Mouse (Mus musculus): Measurements from ENCODE around the gene Spint2. TPM values are rescaled to one million over a fixed set of nuclear protein-coding genes. Genes with fewer than 3 reads are reported as not detected.
A peak's percentile ranks its signal among the peaks of the same experiment; 100 is the strongest.

Gene Spint2
- polyA plus RNA-seq, 1 experiment from 2014 or later = 52.3 TPM

DNA sequence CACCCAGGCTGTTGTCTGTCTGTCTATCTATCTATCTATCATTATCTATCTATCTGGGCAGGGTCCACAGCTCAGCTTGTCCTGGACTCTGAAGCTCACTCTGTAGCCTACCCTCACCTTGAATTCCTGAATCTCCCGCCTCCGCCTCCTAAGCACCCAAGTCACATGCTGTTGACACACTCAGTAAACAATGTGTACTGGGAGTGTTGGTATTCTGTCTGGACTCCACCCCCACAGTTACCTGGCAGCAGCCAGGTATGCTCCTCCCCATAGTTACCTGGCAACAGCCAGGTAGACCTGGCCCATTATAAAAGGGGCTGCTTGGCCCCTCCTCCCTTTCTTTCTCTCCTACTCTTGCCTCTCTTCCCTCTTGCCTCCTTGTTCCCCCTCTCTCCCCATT, 6.4 kb upstream of the Spint2 start:
- Histone ChIP-seq H3K4me3 (replicated peaks; ENCODE audit: low read depth, low read length) (no peak overlapping the region), H3K4me2 (ENCODE audit: low read length) (no peak overlapping the region), H3K4me1 (ENCODE audit: control insufficient read depth, insufficient read depth, low read length) (peaks cover 5% of the 10 kb centered on the region; the same call in 1 of the 2 replicates), H3K27me3 (ENCODE audit: control insufficient read depth, insufficient read depth, low read length) (no peaks in the 10 kb centered on the region), H3K36me3 (ENCODE audit: control insufficient read depth, insufficient read depth, low read length) (no peaks in the 10 kb centered on the region), H3K9me3 (ENCODE audit: control insufficient read depth, low read length) (no peaks in the 10 kb centered on the region), H3K27ac (replicated peaks; ENCODE audit: low read depth, low read length) (no peak overlapping the region), H3K9ac (replicated peaks; ENCODE audit: low read length) (no peak overlapping the region)
- WGBS = 89% methylated on average over 2 of the region's 2 CpGs
- no peak for ATAC-seq (ENCODE audit: low FRiP score, low TSS enrichment)
- DNase-seq = no peak

GRCm38 (mm10) chr7:29287481-29287880, 5.8 kb upstream of the Spint2 start:
- 88% methylated on average over 7 of the region's 7 CpGs for WGBS
- Histone ChIP-seq H3K36me3 (ENCODE audit: control insufficient read depth, insufficient read depth, low read length) (no peaks in the 10 kb centered on the region), H3K27ac (replicated peaks; ENCODE audit: low read depth, low read length) (no peak overlapping the region), H3K27me3 (ENCODE audit: control insufficient read depth, insufficient read depth, low read length) (peaks cover 5% of the 10 kb centered on the region), H3K9me3 (ENCODE audit: control insufficient read depth, low read length) (no peaks in the 10 kb centered on the region), H3K4me1 (ENCODE audit: control insufficient read depth, insufficient read depth, low read length) (peaks cover 4% of the 10 kb centered on the region; the same call in 1 of the 2 replicates), H3K4me2 (ENCODE audit: low read length) (no peak overlapping the region), H3K4me3 (replicated peaks; ENCODE audit: low read depth, low read length) (no peak overlapping the region), H3K9ac (replicated peaks; ENCODE audit: low read length) (no peak overlapping the region)
- ATAC-seq (ENCODE audit: low FRiP score, low TSS enrichment) (no peak), DNase-seq (no peak)

DNA sequence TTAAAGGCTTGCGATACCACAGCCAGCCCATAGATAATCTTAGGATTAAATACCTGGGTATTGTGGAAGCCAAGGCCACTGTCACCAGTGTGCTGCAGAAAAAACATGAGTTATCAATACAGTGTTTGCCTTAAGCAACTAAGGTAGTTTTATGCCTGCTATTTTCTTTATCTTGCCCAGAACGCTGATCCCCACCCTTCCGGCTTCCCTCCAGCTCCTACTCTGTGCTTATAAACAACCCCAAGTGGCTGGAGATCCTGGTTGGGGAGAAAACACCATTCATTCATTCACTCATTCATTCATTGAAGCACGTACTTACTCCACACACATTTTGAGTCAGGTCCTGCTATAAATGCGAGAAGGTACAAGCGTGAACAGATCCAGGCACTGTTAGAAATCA, 2.8 kb upstream of the Spint2 start:
- 91% methylated on average over 6 of the region's 6 CpGs for WGBS
- Histone ChIP-seq H3K27ac (replicated peaks; ENCODE audit: low read depth, low read length) (no peak overlapping the region), H3K9ac (replicated peaks; ENCODE audit: low read length) (no peak overlapping the region), H3K9me3 (ENCODE audit: control insufficient read depth, low read length) (no peaks in the 10 kb centered on the region), H3K4me2 (ENCODE audit: low read length) (no peak overlapping the region), H3K4me3 (replicated peaks; ENCODE audit: low read depth, low read length) (no peak overlapping the region), H3K36me3 (ENCODE audit: control insufficient read depth, insufficient read depth, low read length) (no peaks in the 10 kb centered on the region), H3K27me3 (ENCODE audit: control insufficient read depth, insufficient read depth, low read length) (peaks cover 28% of the 10 kb centered on the region), H3K4me1 (ENCODE audit: control insufficient read depth, insufficient read depth, low read length) (peaks cover 13% of the 10 kb centered on the region)
- DNase-seq (no peak), ATAC-seq (ENCODE audit: low FRiP score, low TSS enrichment) (no peak)

DNA sequence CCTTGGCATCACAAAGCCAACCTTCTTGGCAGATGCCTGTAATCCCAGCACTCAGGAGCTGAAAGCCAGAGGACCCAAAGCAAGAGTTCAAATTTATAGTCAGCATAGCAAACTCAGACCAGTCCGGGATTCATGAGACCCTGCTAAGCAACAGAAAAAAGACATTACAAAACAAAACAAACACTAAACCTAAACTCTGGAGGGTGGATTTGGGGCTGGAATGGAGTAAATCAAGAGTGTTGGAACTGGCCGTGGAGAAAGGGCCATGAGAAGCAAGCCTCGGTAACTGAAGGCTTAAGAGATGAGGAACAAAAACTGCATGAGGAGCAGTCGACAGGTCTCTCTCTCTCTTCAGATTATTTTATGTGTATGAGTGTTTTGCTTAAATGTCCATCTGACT, 2.2 kb upstream of the Spint2 start:
- Histone ChIP-seq H3K9ac (replicated peaks; ENCODE audit: low read length) (no peak overlapping the region), H3K27me3 (ENCODE audit: control insufficient read depth, insufficient read depth, low read length) (peaks cover 28% of the 10 kb centered on the region), H3K36me3 (ENCODE audit: control insufficient read depth, insufficient read depth, low read length) (no peaks in the 10 kb centered on the region), H3K4me2 (ENCODE audit: low read length) (no peak overlapping the region), H3K4me3 (replicated peaks; ENCODE audit: low read depth, low read length) (no peak overlapping the region), H3K4me1 (ENCODE audit: control insufficient read depth, insufficient read depth, low read length) (peaks cover 10% of the 10 kb centered on the region), H3K9me3 (ENCODE audit: control insufficient read depth, low read length) (no peaks in the 10 kb centered on the region), H3K27ac (replicated peaks; ENCODE audit: low read depth, low read length) (no peak overlapping the region)
- ATAC-seq (ENCODE audit: low FRiP score, low TSS enrichment) (no peak), DNase-seq (no peak)
- WGBS = 87% methylated on average over 4 of the region's 4 CpGs

- Histone ChIP-seq H3K27me3 (ENCODE audit: control insufficient read depth, insufficient read depth, low read length) (peaks cover 28% of the 10 kb centered on the region), H3K4me2 (ENCODE audit: low read length) (peak overlapping the region; percentile 95), H3K9me3 (ENCODE audit: control insufficient read depth, low read length) (no peaks in the 10 kb centered on the region), H3K36me3 (ENCODE audit: control insufficient read depth, insufficient read depth, low read length) (no peaks in the 10 kb centered on the region), H3K4me3 (replicated peaks; ENCODE audit: low read depth, low read length) (peak overlapping the region; percentile 48), H3K4me1 (ENCODE audit: control insufficient read depth, insufficient read depth, low read length) (peaks cover 10% of the 10 kb centered on the region), H3K27ac (replicated peaks; ENCODE audit: low read depth, low read length) (no peak overlapping the region), H3K9ac (replicated peaks; ENCODE audit: low read length) (peak overlapping the region; percentile 52)
- 10% methylated on average over 21 of the region's 21 CpGs for WGBS
- no peak for DNase-seq
- no peak for ATAC-seq (ENCODE audit: low FRiP score, low TSS enrichment)
These were observed 402 bp upstream of the Spint2 start for GRCm38 (mm10) chr7:29282074-29282554.

GRCm38 (mm10) chr7:29280801-29281200, 911 bp downstream of the Spint2 start:
- Histone ChIP-seq H3K27ac (replicated peaks; ENCODE audit: low read depth, low read length) (no peak overlapping the region), H3K4me1 (ENCODE audit: control insufficient read depth, insufficient read depth, low read length) (peaks cover 10% of the 10 kb centered on the region), H3K9ac (replicated peaks; ENCODE audit: low read length) (peak overlapping the region; percentile 52; the same call in 1 of the 2 replicates), H3K4me3 (replicated peaks; ENCODE audit: low read depth, low read length) (peak overlapping the region; percentile 48), H3K9me3 (ENCODE audit: control insufficient read depth, low read length) (no peaks in the 10 kb centered on the region), H3K27me3 (ENCODE audit: control insufficient read depth, insufficient read depth, low read length) (peaks cover 28% of the 10 kb centered on the region), H3K4me2 (ENCODE audit: low read length) (peak overlapping the region; percentile 95), H3K36me3 (ENCODE audit: control insufficient read depth, insufficient read depth, low read length) (no peaks in the 10 kb centered on the region)
- DNase-seq = no peak
- 17% methylated on average over 13 of the region's 13 CpGs for WGBS
- no peak for ATAC-seq (ENCODE audit: low FRiP score, low TSS enrichment)

DNA sequence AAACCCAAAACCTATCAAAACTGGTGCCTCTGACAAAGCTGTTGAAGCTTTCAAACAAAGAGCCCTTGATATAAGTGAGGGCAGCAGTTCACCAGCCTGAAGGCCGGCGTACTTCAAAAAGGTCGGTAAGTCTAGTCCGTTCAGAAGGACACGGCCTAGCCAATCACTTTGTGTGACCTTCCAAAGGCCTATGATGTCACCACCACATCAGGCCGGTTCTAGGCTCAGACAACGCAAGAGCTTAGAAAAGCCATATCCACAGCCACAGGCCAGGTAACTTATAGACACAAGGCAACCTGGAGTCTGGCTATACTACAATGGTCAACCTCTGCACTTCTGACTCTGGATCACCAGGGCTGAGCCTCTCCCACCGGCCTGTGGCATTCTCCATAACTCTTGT, 1.8 kb downstream of the Spint2 start:
- DNase-seq = no peak
- Histone ChIP-seq H3K27me3 (ENCODE audit: control insufficient read depth, insufficient read depth, low read length) (peaks cover 28% of the 10 kb centered on the region), H3K4me3 (replicated peaks; ENCODE audit: low read depth, low read length) (no peak overlapping the region), H3K9ac (replicated peaks; ENCODE audit: low read length) (no peak overlapping the region), H3K4me2 (ENCODE audit: low read length) (no peak overlapping the region), H3K9me3 (ENCODE audit: control insufficient read depth, low read length) (no peaks in the 10 kb centered on the region), H3K36me3 (ENCODE audit: control insufficient read depth, insufficient read depth, low read length) (no peaks in the 10 kb centered on the region), H3K27ac (replicated peaks; ENCODE audit: low read depth, low read length) (no peak overlapping the region), H3K4me1 (ENCODE audit: control insufficient read depth, insufficient read depth, low read length) (peaks cover 10% of the 10 kb centered on the region)
- 95% methylated on average over 8 of the region's 8 CpGs for WGBS
- ATAC-seq (ENCODE audit: low FRiP score, low TSS enrichment) = no peak

DNA sequence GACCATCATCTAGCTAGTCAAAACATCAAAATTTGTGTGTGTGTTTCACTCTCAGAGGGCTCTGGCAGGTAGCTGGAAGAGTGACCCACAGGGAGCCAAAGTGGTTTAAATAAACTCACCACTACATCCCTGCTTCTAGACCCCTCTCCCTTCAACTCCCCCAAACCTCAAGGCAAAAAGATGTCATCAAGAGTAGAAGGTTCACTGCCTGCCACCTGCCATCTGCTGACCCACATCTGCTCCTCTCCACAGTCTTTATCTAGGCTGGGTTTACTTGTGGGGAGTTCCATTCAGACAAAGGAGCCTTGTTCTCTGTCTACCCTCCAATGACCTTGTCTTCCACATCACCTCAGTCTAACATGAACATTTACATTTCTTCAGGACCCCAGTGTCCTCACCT, 2.5 kb downstream of the Spint2 start:
- Histone ChIP-seq H3K27ac (replicated peaks; ENCODE audit: low read depth, low read length) (no peak overlapping the region), H3K4me3 (replicated peaks; ENCODE audit: low read depth, low read length) (no peak overlapping the region), H3K4me1 (ENCODE audit: control insufficient read depth, insufficient read depth, low read length) (peaks cover 10% of the 10 kb centered on the region), H3K4me2 (ENCODE audit: low read length) (no peak overlapping the region), H3K36me3 (ENCODE audit: control insufficient read depth, insufficient read depth, low read length) (no peaks in the 10 kb centered on the region), H3K27me3 (ENCODE audit: control insufficient read depth, insufficient read depth, low read length) (peaks cover 28% of the 10 kb centered on the region), H3K9ac (replicated peaks; ENCODE audit: low read length) (no peak overlapping the region), H3K9me3 (ENCODE audit: control insufficient read depth, low read length) (no peaks in the 10 kb centered on the region)
- DNase-seq (no peak), ATAC-seq (ENCODE audit: low FRiP score, low TSS enrichment) (no peak)

DNA sequence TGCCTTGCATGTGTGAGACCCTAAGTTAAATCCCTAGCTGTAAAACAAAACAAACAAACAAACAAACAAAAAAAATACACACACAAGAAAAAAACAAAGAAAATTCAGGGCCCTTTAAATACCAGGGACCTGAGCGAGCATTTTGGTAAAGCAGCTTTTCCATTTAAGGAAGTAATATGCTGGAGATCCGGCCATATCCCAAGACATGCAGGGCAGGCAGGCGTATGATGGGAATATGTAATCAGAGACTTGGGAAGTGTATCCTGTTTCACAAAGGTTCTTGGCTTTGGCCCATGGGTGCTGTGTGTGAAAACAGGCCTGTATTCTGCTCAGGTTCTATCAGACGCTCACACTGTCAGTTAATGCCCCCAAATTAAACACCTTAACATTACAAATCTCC, 4.2 kb downstream of the Spint2 start:
- 92% methylated on average over 4 of the region's 4 CpGs for WGBS
- Histone ChIP-seq H3K4me2 (ENCODE audit: low read length) (no peak overlapping the region), H3K27me3 (ENCODE audit: control insufficient read depth, insufficient read depth, low read length) (peaks cover 23% of the 10 kb centered on the region), H3K4me1 (ENCODE audit: control insufficient read depth, insufficient read depth, low read length) (peaks cover 10% of the 10 kb centered on the region), H3K9me3 (ENCODE audit: control insufficient read depth, low read length) (no peaks in the 10 kb centered on the region), H3K4me3 (replicated peaks; ENCODE audit: low read depth, low read length) (no peak overlapping the region), H3K27ac (replicated peaks; ENCODE audit: low read depth, low read length) (no peak overlapping the region), H3K9ac (replicated peaks; ENCODE audit: low read length) (no peak overlapping the region), H3K36me3 (ENCODE audit: control insufficient read depth, insufficient read depth, low read length) (no peaks in the 10 kb centered on the region)
- ATAC-seq (ENCODE audit: low FRiP score, low TSS enrichment) = no peak
- DNase-seq = no peak
